Mouse (Mus musculus) G1E (cell line): ENCODE data around the gene Gne.

Experiments
- CTCF ChIP-seq: IDR thresholded peaks from 2 replicates; pipeline ENCODE4 v1.5.1; 2012; ENCODE audit warnings: low read depth, low read length, inconsistent platforms, mixed read lengths
- GATA1 ChIP-seq: IDR thresholded peaks from 2 replicates; pipeline ENCODE4 v1.6.1; 2012; ENCODE audit warnings: borderline replicate concordance, low read length, inconsistent platforms, mixed read lengths
- GATA2 ChIP-seq: IDR thresholded peaks from 2 replicates; pipeline ENCODE4 v1.6.1; 2012; ENCODE audit warnings: low read depth, low read length, inconsistent platforms, borderline replicate concordance
- POLR2AphosphoS5 ChIP-seq: IDR thresholded peaks from 2 replicates; pipeline ENCODE4 v1.6.1; 2012; ENCODE audit warnings: low read depth, low read length, inconsistent platforms; ENCODE audit not compliant: insufficient replicate concordance
- TAL1 ChIP-seq: conservative IDR thresholded peaks from 2 replicates; pipeline ENCODE4 v1.6.1; 2012; ENCODE audit warnings: low read depth, low read length, inconsistent platforms, mixed read lengths

- no peak for TF ChIP-seq CTCF
- TF ChIP-seq TAL1 = no peak
- no peak for TF ChIP-seq GATA2
- no peak for TF ChIP-seq GATA1
- no peak for TF ChIP-seq POLR2AphosphoS5
These were observed 28.8 kb upstream of the Gne start for GRCm38 (mm10) chr4:44112741-44113140.
